Mouse (Mus musculus): ENCODE results near the gene Ier2.
A peak's percentile ranks its signal among the peaks of the same experiment; 100 is the strongest.

The Ier2 gene

GRCm38 (mm10) chr8:84661458-84661871 is 1.2 kb downstream of the Ier2 start:
- DNase-seq: peak; percentile 56

- peak; percentile 36 for DNase-seq
Measured at GRCm38 (mm10) chr8:84660819-84661457, 1.7 kb downstream of the Ier2 start.

GRCm38 (mm10) chr8:84659936-84660818 is 2.5 kb downstream of the Ier2 start:
- no peak for DNase-seq

- no peak for DNase-seq
Measured at GRCm38 (mm10) chr8:84658951-84659350, 3.7 kb downstream of the Ier2 start.

- no peak for DNase-seq
Measured at GRCm38 (mm10) chr8:84657680-84658079, 5.0 kb downstream of the Ier2 start.

- DNase-seq: no peak
Measured at GRCm38 (mm10) chr8:84657203-84657602, 5.4 kb downstream of the Ier2 start.

GRCm38 (mm10) chr8:84656641-84657126 is 6.0 kb downstream of the Ier2 start:
- no peak for DNase-seq

- DNase-seq: no peak
Measured at GRCm38 (mm10) chr8:84656191-84656525, 6.5 kb downstream of the Ier2 start.

- DNase-seq: no peak
Measured at GRCm38 (mm10) chr8:84655336-84656190, 7.1 kb downstream of the Ier2 start.

GRCm38 (mm10) chr8:84654597-84654996 is 8.1 kb downstream of the Ier2 start:
- no peak for DNase-seq

GRCm38 (mm10) chr8:84653092-84653631 is 9.5 kb downstream of the Ier2 start:
- no peak for DNase-seq

GRCm38 (mm10) chr8:84650213-84650612 is 12.4 kb downstream of the Ier2 start:
- DNase-seq: no peak

- no peak for DNase-seq
Measured at GRCm38 (mm10) chr8:84647461-84647901, 15.2 kb downstream of the Ier2 start.

GRCm38 (mm10) chr8:84646800-84647199 is 15.9 kb downstream of the Ier2 start:
- DNase-seq: no peak

GRCm38 (mm10) chr8:84643019-84643418 is 19.6 kb downstream of the Ier2 start:
- no peak for DNase-seq

GRCm38 (mm10) chr8:84641578-84642361 is 20.9 kb downstream of the Ier2 start:
- DNase-seq: no peak

- no peak for DNase-seq
Measured at GRCm38 (mm10) chr8:84640617-84641294, 21.9 kb downstream of the Ier2 start.

- DNase-seq: no peak
Measured at GRCm38 (mm10) chr8:84640010-84640588, 22.6 kb downstream of the Ier2 start.

- DNase-seq: peak; percentile 92
Measured at GRCm38 (mm10) chr8:84639162-84640009, 23.3 kb downstream of the Ier2 start.

GRCm38 (mm10) chr8:84638555-84639161 is 24.0 kb downstream of the Ier2 start:
- peak; percentile 44 for DNase-seq

Measured in right cerebral cortex, postnatal 14 days (tissue).